Mouse (Mus musculus) natural killer cell, adult 2 months (primary cell): ENCODE results near the gene Tmem190.
"Not testable (repeated sequence)": the region's sequence is repeated elsewhere in the genome, so short reads cannot be mapped to it uniquely, and the experiment has no call there.

Experiments
- DNase-seq, 2 experiments: peaks; one replicate each; pipeline ENCODE4 v3.0.0; 2022; ENCODE audit warnings: low spot score in 2 of 2

Gene Tmem190

GRCm38 (mm10) chr7:4812303-4813104 is 29.8 kb downstream of the Tmem190 start, which contains the start of gene Ube2s:
Ube2s (minus strand) TSS chr7:4812590.
- peak; percentile 97 to 99 for DNase-seq

DNA sequence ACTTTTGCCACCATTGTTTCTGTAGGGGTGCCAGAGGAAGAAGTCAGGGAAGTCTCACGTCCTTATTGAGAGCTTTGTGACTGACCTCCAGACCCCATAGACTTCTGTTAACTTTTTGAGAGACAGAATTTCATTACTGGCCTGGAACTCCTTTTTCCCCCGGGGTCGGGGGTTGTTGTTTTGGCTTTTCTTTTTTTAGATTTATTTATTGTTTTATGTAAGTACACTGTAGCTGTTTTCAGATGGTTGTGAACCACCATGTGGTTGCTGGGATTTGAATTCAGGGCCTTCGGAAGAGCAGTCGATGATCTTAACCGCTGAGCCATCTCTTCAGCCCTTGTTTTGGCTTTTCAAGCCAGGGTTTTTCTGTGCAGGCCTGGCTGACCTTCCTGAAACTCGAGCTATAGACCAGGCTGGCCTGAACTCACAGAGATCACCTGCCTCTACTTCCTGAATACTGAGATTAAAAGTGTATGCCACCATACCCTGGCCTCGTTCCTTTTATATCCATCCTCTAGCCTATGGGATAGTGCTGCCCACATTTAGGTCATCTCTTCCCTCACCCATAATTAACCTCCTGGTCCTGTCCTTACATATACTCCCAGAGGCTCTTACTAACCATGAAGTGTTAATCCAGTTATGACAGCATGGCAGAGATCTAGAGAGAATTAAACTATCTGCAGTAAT is 30.5 kb downstream of the Tmem190 start:
- no peak for DNase-seq

DNA sequence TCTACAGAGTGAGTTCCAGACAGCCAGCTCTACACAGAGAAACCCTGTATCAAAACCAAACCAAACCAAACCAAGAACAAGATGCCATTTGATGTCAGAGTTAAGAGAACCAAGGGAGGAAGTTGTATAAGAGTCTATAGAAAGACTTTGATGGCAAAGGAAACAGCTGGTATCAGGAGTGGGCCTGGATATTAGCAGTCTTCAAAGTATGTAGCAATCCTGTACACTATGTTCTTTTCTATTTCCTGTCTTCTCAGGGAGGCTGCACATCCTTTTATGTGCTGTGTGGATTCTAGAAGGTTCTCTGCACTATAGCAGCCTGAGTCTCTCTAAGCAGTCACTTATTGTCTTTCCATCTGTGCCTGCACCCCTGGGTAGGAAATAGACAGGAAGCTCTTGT is 33.8 kb downstream of the Tmem190 start:
- no peak for DNase-seq

- not testable (repeated sequence) for DNase-seq
Observed at GRCm38 (mm10) chr7:4820925-4821324, 38.2 kb downstream of the Tmem190 start.

GRCm38 (mm10) chr7:4821690-4822089 is 39.0 kb downstream of the Tmem190 start:
- no peak for DNase-seq

GRCm38 (mm10) chr7:4822162-4822907 is 39.6 kb downstream of the Tmem190 start:
- DNase-seq = no peak

DNA sequence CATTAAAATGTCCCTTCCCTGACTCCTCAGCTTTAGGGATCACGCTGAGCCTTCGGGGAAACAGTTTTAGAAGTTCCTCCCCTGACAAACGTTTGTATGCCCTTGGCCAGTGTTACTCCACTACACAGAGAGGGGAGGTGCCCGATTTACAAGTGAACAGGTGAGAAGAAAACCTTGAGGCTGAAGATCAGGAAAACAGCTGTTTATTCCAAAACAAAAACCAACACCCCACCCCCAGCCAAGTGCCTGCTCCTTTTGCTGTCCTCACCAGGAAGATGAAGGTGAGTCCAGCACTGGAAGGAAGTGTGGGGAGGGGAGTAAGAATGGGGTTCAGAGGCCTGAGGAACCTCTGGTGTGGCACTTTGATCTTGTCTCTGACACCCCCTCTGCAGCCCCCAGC is 42.6 kb downstream of the Tmem190 start:
- no peak for DNase-seq

DNA sequence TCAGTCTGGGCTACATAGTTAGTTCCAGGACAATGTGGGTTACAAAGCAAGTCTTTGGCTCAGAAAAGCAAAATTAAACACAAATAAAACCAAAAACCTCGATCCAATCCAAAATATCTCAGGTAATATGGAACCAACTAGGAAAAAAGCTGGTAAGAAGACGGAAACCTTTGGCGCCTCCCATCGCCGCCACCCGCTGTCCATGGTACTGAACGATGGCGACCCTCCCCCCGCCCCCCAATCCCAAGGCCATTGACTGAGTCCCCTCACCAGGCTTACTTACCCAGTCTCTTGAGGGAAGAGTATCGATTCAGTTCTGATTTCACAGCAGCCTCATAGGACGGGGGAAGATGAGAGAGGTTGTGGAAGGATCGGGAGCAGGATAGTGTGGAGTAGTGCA is 47.7 kb downstream of the Tmem190 start:
- no peak for DNase-seq
